Mouse (Mus musculus) A20 (cell line): Measurements from ENCODE around the gene Eif2ak3.

ENCODE experiments used
- DNase-seq: peaks from one replicate; pipeline ENCODE4 v3.0.0-alpha.2; 2011; ENCODE audit warnings: low read depth, low spot score

Eif2ak3 gene

DNA sequence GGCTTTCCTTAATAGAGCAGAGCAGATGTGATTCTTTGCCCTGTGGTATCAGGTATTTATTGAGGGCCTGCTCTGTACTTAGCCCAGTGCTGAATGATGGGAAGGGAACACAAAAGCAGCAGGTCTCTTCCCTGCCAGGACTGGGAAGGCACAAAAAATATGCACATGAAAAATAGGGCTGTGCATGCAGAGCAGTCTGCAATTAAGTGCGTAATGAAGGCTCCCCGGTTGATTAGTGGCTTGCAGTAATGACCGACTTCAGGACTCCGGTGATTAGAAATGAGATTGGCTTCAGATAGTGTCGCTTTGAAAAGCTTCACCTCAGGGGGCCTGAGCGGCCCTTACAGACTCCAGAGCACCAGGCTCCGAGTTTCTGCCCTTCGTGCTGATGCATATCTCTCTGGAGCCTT lies 55.3 kb downstream of the Eif2ak3 start:
- no peak for DNase-seq

DNA sequence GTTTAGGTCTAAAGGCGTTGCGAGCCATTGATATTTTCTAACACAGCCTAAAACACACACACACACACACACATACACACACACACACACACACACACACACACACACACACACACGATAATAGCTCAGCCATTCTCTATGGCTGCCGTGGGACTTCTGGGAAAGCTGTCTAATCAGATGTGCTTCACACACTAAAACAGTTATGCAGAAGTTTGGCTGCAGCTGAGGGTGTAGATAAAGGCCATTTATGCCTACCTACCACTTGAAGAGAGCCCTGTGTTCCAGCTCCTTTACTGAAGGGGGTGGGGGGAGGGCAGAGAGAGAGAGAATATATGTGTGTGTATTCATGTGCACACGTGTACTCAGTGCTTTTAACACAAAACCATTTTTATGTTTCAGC lies 59.4 kb downstream of the Eif2ak3 start:
- no peak for DNase-seq

DNA sequence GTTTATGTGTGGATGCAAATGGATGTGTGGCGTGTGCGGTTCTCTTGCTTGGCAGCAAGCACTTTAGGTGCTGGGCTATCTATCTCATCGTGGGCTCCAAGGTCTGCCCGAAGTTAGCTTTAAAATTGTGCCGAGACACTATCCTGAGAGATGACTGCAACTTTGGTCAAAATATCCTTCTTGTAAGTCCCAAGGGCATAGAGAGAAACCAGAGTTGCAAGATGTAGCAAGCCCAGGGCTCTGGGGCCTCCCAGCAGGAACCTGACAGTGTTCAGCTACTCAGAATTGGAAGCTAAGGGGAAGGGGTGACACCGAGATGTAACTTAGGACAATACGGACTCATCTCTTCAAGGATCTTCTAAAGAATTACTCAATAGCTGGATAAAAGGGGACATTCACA lies 65.3 kb downstream of the Eif2ak3 start:
- no peak for DNase-seq

DNA sequence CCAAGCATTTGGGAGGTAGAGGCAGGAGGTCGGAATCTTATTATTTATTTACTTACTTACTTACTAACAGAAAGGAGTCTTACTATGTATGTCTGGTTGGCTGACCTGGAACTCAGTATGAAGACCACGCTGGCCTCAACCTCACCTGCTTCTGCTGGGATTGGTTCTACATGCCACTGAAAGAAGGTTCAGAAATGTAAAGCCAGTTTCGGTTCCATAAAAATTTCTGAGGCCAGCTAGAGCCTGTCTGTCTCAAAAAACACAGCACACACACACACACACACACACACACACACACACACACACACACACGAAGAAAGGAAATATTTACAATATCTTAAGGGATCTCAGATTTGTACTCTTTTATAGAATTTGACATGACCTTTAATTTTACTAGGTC lies 66.0 kb downstream of the Eif2ak3 start:
- DNase-seq = peak; percentile 64

DNA sequence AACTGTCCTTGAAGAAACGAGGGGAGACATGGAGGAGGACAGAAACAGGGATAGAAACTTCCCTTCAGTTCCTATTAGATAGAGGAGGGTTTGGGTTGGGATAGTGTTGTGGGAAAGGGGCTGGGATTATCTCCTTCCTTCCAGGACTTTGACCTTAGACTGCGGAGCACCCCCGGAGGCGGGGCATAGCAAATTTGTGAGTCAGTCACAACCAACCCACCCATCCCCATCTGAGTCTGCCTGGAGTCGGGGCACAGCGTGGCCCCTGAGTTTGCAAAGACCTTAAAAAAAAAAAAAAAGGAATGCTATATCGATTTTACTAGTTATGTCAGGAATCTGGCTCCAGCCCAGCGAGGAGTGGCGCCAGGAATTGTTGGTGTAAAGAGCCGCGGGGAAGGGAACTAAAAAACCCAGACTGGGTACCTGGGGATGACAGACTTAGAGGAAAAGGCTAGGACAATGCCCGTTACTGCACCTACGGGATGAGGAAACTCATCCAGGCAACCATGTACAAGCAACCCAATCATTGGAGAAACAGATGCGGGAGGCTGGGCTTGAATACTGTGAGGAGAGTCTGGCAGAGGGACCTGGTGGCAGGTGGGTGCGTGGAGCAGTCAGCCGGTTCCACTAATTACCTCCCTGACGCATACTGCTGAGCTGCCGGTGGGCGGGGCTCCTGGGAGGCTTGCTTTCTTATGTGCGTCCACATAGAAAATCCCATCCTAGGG lies 67.5 kb downstream of the Eif2ak3 start:
- peak; percentile 10 for DNase-seq

DNA sequence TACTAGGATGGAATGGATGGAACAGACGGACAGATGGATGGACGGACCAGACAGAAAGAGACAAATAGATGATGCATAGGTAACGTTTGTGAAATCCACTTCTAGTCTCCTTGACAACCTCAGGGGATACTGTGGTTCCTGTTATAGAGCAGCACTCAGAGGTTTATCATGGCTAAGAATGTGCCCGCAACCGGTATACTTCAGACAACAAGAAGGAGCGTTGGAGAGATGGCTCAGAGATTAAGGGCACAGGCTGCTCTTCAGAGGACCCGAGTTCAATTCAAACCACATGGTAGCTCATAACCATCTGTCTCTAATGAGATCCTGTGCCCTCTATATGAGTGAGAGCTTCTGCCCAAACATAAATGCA lies 68.1 kb downstream of the Eif2ak3 start:
- no peak for DNase-seq

DNA sequence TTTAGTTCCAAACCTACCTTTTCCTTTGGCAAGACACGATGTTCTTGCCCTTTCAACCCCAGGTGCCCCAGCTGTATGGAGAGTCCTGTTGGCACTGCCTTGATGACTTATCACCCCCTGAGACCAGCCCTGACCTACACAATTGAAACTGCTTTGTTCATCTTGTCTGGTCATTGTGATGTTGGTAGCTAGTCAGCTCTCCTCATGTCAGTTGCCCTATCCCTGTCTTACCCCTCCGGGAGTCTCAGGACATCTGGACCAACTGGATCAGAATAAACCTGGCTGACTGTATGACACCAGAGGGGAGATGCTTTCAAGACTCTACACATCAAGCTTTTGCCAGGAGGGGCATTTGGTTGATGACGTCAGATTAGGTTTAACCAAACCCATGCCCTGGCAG lies 74.5 kb downstream of the Eif2ak3 start, which contains the start of gene Tex37:
Gene Tex37, minus strand, starts transcription at position 101 of the 400 bp plus-strand sequence.
- DNase-seq = no peak

DNA sequence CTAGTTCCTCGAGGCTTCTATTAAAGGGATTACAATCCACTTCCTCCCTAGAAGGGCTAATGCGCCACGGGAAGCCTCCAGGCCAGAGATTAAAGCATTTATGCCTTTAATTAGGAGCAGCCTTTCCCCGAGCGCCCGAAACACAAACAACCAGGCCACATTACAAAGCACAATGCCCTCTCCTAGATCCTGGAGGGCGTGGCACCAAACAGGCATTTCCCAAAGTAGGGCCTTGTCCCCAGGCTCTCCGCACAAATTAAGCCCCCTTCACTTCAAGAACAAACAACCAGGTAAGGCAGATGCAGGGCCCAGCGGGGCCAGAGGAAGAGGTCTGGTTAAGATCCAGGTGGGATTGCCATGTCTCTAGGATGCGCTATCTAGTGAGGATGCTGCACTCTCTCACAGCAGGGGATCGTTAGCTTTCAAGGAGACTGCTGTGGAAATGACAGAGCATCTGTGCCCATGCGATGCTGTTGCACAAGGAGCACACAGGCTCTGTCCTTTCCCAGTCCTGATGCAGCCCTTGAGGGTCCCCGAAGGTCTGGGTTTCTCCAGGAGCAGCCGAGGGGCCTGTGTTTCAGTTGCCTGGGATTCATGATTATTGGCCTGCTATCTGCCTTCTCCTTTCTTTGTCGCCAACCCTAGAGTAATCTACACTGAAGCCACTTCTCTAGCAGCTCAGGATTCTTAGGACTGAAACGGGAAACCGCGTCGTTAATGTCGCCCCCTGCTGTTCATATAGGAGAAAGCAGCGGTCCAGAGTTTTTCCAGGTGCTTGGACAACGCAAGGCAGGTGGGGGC lies 77.2 kb downstream of the Eif2ak3 start:
- peak; percentile 24 for DNase-seq

DNA sequence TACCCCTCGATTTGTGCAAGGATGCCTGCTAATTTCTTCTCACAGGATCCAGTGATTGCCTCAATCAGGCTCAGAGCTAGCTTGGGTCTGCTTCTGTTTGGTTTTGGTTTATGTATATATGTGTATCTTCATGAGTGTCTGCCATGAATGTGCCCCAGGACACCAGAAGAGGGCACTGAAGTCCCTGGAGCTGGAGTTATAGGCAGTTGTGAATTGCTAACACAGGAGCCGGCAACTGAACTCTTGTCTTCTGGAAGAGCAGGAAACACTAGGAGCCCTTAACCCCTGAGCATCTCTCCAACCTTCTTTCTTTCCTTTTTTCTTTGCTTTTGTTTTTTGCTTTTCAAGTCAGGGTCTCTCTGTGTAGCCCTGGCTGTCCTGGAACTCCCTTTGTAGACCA lies 87.5 kb downstream of the Eif2ak3 start:
- DNase-seq = no peak

DNA sequence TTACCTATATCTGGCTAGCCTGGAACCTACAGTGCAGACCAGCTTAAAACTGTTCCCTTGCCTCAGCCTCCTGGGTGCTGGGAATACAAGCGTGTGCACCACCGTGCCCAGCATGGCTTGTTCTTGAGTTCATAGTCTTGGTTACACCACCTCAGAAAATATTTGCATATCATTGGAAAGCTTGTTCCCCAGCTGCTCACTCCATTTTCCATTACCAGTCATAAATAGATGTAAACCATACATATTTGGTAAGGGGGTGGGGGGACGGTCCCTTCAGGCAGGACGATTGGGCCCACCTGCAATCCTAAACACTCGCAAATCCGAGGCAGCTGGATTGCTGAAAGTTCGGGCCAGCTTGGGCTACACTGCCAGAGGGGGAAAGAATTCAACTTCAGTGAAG lies 109.0 kb downstream of the Eif2ak3 start:
- DNase-seq = no peak

DNA sequence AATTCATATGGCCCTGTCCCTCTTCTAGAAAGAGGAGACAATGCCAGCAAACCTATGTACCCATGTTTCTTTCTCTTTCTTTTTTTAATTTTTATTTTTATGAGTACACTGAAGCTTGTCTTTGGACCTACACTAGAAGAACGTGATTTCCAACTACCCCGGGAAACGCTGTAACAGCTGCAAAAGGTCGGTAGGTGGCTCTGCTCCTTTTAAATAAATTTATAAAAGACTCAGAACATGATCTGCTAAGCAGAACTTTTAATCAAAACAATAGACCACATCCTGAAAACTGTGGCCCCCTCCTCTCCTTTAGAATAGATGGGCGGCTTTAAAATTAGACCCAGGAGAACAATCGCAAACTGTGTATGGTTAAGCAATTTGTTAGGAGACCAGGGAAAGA lies 109.7 kb downstream of the Eif2ak3 start:
- DNase-seq = peak; percentile 3
